Mouse (Mus musculus): ENCODE data around the gene Gm11146.

DNA sequence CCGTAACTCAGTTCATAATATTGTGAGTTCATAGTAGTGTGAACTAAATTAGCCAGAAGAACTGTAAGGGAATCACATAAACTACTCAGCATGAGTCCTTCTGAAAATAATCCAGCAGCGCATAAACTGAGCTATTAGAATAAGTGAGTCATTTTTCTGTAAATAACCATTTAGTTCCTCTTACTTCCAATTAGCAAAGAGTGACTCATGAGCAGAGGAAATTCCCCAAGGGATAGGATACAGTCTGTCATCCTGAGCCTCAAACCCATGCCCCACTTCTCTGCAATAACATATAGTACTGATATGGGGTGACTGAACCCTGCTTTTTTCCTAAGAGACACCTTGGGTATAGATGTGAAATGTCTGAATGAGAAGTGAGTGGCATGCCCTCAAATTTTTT, 687 bp upstream of the Gm11146 start:
- no peak for TF ChIP-seq CTCF (IDR thresholded peaks at IDR 0.05; ENCODE audit: extremely low read depth, insufficient read depth, low read length)
- no peak for TF ChIP-seq POLR2A (IDR thresholded peaks at IDR 0.05; ENCODE audit: extremely low read depth, insufficient read depth, low read length)

Data from cortical plate, adult 2 months (tissue).